Mouse (Mus musculus): ENCODE data around the gene Grap.

DNA sequence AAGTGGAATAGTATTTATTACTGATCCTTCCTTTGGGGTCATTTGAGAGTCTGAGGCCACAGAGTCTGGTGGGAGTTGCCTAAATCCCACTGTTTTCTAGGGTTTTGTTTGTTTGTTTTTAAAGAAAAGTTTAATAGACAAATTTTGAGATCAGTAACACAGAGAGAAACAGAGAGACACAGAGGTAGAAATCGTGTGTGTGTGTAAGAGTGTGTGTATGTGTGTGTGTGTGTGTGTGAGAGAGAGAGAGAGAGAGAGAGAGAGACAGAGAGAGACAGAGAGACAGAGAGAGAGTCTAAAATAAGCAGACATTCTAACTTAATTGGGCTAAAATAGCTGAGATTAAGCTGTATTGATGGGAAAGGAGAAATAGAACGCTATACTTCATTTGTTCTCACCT is 503 bp downstream of the Grap start:
- TF ChIP-seq CTCF (IDR thresholded peaks at IDR 0.05; ENCODE audit: extremely low read depth, insufficient read depth, insufficient read length, insufficient replicate concordance) (no peak), POLR2A (IDR thresholded peaks at IDR 0.05; ENCODE audit: low read depth, low read length) (no peak)

All from spleen, adult 2 months (tissue).